Mouse (Mus musculus): ENCODE data around the gene Vps36.

The Vps36 gene

DNA sequence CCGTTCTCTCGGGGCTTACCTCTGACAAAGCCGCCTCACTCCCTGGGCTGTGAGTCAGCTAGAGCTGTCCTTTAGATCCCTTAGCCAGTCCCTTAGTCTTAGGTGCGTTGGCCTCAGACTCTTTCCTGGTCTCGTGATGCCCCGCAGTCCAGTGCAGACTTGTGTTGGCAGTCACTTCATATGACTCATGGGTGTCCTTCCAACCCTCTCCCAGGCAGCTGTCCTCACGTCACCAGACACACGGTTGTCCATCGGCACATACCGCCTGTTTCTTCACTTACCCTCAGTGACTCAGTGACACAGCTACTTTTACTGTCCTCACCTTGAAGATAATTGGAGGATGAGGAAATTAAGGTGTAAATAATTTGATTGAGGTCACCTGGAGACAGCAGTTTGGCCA, 22.2 kb downstream of the Vps36 start:
- DNase-seq: no peak

DNA sequence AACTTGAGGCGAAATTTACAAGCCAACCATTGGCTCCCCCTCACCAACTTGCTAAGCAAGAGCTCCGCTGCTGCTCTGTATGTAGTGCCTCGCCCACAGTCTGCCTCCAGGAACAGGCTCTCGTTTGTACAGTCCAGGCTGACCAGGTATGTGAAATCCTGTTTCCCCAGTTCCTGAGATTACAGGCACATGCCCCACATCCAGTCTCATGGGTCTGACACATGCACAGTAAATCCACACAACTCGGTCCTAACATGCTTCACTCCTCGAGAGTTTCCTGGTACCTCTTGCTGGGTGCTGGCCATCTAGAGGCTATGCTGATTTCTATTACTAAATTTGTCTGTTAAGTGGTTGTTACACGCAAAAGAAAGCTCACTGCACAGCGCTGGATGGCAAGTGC, 33.8 kb downstream of the Vps36 start:
- no peak for DNase-seq

DNA sequence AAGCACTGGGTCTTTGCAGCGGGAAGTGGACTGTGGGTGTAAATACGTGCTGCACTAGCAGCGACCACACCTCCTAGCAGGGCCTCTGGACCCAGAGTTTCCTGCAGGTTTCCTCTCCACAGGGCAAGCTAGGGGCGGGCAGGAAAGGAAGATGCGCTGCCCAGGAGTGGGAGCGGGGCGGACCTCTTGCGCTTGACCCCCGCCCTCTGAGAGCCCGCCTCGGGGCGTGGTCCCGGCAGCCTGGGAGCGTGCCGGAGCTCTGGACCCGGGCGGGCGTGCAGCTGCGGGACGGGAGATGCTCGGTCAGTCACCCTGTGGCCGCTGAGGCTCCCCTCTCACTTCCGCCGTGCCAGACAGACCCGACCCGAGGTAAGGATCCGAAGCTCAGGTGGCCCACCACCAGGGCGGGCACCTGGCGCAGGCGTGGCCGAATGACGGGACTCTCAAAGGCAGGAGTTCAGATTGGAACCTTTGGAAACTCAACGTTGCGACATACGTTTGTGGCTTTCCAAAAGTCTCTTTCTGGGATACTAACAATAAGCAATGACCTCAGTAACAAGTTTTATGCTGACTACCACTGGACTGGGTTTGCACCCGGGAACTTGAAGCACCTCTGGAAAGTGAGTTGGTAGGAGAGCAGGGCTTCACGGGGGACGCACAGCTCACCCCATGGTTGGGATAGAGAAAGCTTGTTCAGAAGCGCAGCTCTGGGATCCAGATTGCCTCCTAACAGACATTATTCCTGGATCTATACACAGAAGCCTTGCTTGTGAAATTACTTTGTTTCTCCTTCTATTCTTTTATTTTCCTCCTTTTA, 34.7 kb downstream of the Vps36 start, which contains the start of gene Thsd1:
TSS of gene Thsd1 (plus strand) at position 253 of the 817 bp plus-strand sequence.
- peak; percentile 53 to 70 for DNase-seq

DNA sequence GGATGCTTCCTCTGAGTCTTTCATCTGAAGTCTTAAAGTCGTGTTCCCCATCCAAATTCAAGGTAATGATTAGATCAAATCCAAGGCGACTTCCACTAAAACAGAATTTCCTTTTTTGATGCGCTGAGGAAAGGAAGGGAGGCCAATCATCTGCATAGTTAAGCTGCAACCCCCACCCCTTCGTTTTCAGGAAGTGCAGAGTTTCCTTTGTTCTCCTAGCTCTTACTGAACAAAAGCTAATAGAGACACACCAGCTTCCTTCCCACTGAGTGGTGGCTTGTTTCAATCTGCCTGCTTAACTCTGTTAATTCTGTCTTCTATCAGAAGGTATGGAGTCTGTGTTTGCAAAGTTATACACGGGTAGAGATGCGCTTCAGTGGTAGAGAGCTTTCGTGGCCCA, 36.0 kb downstream of the Vps36 start:
- DNase-seq: peak; percentile 5 to 12

DNA sequence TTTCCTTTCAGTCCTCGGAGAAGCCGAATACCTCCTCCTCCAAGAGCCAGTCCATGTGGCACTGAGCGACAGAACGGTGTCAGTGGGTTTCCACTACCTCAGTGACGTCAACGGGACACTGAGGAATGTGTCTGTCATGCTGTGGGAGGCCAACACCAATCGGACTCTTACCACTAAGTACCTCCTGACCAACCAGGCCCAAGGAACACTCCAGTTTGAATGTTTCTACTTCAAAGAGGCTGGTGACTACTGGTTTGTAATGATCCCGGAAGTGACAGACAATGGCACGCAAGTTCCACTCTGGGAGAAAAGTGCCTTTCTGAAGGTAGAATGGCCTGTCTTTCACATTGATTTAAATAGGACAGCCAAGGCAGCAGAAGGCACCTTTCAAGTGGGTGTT, 50.4 kb downstream of the Vps36 start:
- DNase-seq: no peak

DNA sequence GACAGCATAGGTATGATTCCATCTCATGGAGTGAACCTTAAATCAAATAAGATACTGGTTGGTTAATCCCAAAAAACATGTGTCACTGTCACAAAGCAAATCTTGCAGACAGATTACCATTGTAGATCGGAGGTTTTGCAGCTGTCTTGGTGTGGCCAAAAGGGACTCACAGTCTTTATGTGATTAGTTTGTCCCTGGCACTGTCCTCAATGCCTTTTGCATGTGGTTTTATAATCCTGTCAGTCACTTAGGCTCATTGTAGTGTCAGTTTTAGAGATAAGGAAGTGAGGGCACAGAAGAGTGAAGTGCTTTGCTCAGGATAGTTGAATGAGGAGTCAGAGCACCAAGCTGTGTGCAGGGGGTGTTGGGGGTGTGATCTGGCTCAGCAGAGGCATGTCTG, 53.1 kb downstream of the Vps36 start:
- DNase-seq: no peak

DNA sequence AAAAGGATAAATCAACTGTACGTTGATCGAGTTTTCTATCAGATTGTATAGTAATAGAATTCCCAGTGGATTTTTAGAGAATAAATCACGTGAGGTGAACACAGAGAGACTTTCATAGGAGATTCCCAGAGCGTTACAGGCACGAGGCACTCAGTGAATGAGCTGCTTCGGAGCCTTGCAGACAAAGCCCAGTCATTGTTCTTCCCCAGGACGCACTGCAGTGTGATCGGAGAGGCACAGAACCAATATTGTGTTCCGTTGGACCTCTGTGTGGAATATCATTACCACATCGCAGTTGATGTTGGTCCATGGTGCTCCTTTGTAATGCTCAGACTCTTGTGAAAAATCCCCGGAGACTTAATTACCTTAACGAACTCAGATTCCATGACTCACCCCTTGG, 55.3 kb downstream of the Vps36 start:
- no peak for DNase-seq

DNA sequence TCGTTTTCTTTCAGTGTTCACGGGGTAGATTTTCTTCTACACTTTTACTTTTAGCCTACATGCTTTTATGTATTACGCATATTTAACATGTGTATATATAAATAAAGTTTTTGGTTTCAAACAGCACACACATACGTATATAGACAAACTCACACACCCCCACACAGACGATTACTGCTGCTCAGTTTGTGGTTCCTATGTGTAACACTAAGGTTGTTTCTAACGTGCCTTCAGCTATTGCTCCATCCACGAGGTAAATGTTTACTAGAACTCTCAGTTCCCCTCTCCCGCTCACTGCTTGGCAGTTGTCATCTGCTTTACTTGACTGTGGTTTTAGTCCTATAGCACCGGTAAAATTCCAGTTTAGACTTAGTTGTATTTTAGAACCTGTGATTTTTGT, 56.5 kb downstream of the Vps36 start:
- no peak for DNase-seq

DNA sequence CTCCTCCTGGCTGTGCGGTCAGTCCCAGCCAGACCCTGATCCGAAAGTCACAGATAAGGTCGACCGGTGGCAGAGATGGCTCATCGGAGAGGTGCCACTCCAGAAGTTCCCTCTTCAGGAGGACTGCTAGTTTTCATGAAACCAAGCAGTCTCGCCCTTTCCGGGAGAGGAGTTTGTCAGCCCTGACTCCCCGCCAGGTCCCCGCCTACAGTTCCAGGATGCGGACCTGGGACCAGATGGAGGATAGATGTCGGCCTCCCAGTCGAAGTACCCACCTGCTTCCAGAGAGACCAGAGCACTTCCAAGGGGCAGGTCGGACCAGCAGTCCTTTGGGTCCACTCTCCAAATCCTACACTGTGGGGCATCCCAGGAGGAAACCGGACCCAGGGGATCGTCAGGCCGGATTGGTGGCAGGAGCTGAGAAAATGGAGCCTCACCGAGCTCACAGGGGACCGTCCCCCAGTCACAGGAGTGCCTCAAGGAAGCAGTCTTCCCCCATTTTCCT, 66.4 kb downstream of the Vps36 start:
- DNase-seq: no peak

DNA sequence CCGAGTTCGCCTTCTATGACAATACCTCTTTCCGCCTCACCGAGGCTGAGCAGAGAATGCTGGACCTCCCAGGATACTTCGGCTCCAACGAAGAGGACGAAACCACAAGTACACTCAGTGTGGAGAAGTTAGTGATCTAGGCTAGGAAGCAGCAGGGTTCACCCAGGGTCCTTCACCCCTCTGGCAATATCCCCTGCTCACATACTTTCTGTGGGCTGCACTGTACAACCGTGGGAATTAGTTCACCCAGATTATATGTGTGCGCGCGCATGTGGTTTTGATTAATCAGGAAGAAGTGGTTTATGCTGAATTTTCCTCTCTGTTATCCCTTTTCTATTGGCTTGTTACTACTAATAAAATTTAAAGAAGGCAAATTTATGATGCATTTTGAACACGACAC, 66.9 kb downstream of the Vps36 start:
- no peak for DNase-seq

DNA sequence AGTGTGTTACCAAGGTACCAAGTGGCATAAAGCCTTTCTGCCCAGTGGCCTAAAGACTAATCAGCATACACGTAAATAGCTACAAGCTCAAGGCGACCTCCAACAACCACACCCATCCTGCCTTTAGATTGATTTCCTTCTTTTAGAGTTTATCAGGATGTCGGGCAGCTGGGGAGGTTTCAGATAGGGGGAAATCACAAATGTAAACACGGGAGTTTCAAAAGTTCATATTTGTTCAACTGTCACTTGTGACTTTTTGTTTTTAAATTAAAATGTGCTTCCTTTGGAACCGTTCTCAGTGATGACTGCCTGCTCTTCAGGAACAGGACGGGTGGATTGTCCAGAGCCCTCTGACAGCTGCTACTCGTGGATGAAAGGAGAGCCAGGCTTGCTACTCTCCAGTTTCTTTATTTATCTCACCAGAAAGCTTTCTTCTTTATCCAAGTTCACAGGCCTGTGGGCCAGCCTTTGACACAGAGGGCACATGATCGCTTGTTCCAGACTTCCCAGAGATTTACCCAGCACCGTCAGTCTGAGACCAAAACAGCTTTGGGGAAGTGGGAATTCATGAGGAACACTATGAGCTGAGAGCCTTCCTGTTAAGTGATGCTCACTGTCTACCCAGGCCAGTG, 67.6 kb downstream of the Vps36 start:
- no peak for DNase-seq

DNA sequence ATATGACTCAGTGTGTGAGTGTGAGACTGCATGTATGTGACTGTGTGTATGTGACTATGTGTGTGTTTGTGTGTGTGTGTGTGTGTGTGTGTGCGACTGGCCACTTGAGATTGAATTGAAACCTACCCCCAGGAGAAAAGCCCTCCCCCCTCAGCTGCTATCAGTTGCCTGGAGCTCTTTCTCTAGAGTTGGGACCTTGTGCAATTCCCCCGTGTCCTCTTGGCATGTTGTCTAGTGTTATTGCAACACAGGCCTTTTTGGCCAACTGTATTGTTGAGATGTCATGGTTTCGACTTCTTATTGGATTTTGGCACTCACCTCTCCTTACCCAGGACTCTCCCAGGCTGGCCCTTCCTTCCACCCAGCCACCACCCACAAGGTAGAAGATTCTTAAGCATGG, 69.7 kb downstream of the Vps36 start:
- no peak for DNase-seq

DNA sequence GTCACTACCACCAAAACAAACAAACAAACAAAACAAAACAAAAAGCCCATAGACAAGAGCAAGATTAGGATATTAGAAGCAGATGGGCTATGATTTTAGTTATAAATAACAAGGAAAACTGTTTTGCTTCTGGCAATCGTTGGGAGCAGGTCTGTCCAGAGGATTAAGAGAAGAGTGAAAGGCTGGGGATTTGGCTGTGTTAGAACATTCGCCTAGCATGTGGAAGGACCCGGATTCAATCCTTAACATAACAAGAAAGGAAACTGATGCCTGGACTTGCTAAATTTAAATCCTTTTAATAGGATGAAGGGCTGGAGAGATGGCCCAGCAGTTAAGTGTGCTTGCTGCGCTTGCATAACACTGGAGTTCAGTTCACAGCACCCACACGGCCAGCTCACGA, 71.7 kb downstream of the Vps36 start:
- DNase-seq: no peak

DNA sequence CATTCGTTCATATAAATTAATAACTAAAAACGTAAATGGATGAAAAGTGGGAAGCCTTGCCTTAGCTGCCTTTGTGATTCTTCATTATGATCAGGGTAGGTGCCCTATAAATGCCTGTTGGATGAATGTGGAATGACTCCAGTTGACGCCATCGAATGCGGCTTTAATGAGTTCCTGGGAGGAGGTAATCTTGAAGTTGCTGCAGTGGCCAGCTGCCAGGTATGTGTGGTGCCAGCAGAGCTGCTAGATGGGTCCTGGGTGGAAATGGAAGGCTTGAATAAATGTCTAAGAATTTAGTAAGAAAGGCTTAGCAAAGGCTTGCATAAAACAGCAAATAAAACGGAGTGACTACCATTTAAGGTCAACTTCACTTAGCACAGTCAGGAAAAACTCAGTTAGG, 72.2 kb downstream of the Vps36 start:
- peak; percentile 6 to 9 for DNase-seq

DNA sequence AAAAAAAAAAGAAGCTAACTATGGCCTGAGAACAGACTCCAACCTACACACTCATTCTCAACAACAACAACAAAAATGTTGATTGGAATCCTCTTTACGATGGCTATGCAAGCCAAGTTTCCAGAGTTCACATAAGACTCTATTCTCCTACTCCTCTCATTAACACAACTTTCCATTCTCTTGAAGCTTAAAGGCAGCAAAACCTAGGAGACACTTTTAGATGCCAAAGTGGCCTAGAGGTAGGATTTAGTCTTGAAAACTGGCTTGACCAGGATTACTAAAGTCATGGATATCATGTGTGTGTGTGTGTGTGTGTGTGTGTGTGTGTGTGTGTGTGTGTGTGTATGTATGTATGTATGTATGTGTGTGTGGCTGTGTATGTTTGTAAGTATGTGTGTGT, 72.6 kb downstream of the Vps36 start:
- DNase-seq: no peak

DNA sequence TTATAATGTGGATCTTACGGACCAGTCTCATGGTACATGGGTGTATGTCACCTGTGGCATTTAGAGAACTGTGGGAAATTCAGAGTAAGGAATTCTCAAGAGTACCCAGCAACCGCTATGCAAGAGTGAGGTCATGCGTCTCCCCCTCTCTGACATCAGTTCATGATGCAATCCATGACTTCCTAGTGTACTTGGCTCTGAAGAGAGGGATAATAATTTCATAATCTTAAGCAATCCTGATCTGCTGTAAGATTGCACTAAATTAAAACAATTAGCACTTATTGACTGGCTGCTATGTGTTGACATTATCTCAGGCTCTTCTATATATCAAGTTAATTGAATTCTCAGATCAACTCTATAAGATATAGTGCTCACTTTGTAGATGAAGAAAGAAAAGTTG, 74.2 kb downstream of the Vps36 start:
- DNase-seq: no peak
